Mouse (Mus musculus) heart, embryonic 16.5 days (tissue): ENCODE results near the gene Eid3. TPM values are rescaled to one million over a fixed set of nuclear protein-coding genes. Genes with fewer than 3 reads are reported as not detected.

Experiments
- ATAC-seq: fragments of 200-750 bp; cut with Nextera tagmentation; replicated peaks from 2 replicates; pipeline ENCODE4 v1.8.0; 2017; ENCODE audit warnings: moderate number of reproducible peaks; ENCODE audit not compliant: insufficient read depth, low FRiP score; ENCODE audit errors: extremely low read depth
- H3K27ac ChIP-seq: fragments of 300-500 bp; sonication (generic); 2 replicates; pipeline ENCODE4 v1.5.1; 2014; ENCODE audit warnings: mild to moderate bottlenecking, low read length, control low read depth, moderate library complexity
- H3K27me3 ChIP-seq: fragments of 300-500 bp; sonication (generic); 2 replicates; pipeline ENCODE4 v1.6.1; 2014; ENCODE audit warnings: low read length, mixed read lengths; ENCODE audit not compliant: control insufficient read depth, insufficient read depth
- H3K36me3 ChIP-seq: fragments of 300-500 bp; sonication (generic); 2 replicates; pipeline ENCODE4 v1.6.1; 2014; ENCODE audit not compliant: control insufficient read depth, insufficient read depth
- H3K4me1 ChIP-seq: fragments of 300-500 bp; sonication (generic); 2 replicates; pipeline ENCODE4 v1.6.1; 2014; ENCODE audit warnings: low read length, mixed read lengths; ENCODE audit not compliant: control insufficient read depth, insufficient read depth
- H3K4me2 ChIP-seq: fragments of 300-500 bp; sonication (generic); 2 replicates; pipeline ENCODE4 v1.6.1; 2014; ENCODE audit warnings: low read depth, mild to moderate bottlenecking, control low read depth, low read length
- H3K4me3 ChIP-seq: fragments of 300-500 bp; sonication (generic); 2 replicates; pipeline ENCODE4 v1.5.1; 2014; ENCODE audit warnings: mild to moderate bottlenecking, control low read depth, low read length
- H3K9ac ChIP-seq: fragments of 300-500 bp; sonication (generic); 2 replicates; pipeline ENCODE4 v1.6.1; 2014; ENCODE audit warnings: low read length, control low read depth
- H3K9me3 ChIP-seq: fragments of 300-500 bp; sonication (generic); replicated peaks from 2 replicates; pipeline ENCODE4 v1.6.1; 2016; ENCODE audit warnings: low read length; ENCODE audit not compliant: control insufficient read depth
- WGBS: fragments of 180-500 bp; shearing (Covaris S2); extraction: QIAGEN DNeasy Blood & Tissue Kit; methylation state at CpG from one replicate; pipeline ENCODE4 v1.1.7; 2014; 5-methylcytosine and 5-hydroxymethylcytosine counted together
- polyA plus RNA-seq: library from polyadenylated mRNA; unstranded; fragments of >200 nt; fragmentation: Nextera tagmentation; extraction: Ambion mirVana; gene quantifications from 2 replicates; pipeline ENCODE4 v1.2.1, GENCODE M21; 2015

The Eid3 gene
- polyA plus RNA-seq, 1 experiment from 2014 or later = 0.21 TPM

GRCm38 (mm10) chr10:82835898-82836297 lies 30.5 kb upstream of the Eid3 start:
- Histone ChIP-seq H3K4me3 (no peak overlapping the region), H3K36me3 (no peaks in the 10 kb centered on the region), H3K4me2 (no peak overlapping the region), H3K9ac (no peak overlapping the region), H3K27ac (no peak overlapping the region), H3K4me1 (no peaks in the 10 kb centered on the region), H3K9me3 (0 out of 2 replicates have a peak, but pooled peaks cover 2% of the 10 kb centered on the region), H3K27me3 (no peaks in the 10 kb centered on the region)
- no peak for ATAC-seq
- 89% methylated on average over 3 of the region's 3 CpGs for WGBS

GRCm38 (mm10) chr10:82838390-82838789 lies 28.0 kb upstream of the Eid3 start:
- ATAC-seq = no peak
- Histone ChIP-seq H3K4me1 (no peaks in the 10 kb centered on the region), H3K4me3 (no peak overlapping the region), H3K9ac (no peak overlapping the region), H3K4me2 (no peak overlapping the region), H3K27me3 (no peaks in the 10 kb centered on the region), H3K9me3 (no peaks in the 10 kb centered on the region), H3K27ac (no peak overlapping the region), H3K36me3 (no peaks in the 10 kb centered on the region)
- WGBS = 80% methylated on average over 7 of the region's 7 CpGs

- 55% methylated on average over 6 of the region's 6 CpGs for WGBS
- Histone ChIP-seq H3K27ac (no peak overlapping the region), H3K9me3 (no peaks in the 10 kb centered on the region), H3K4me1 (no peaks in the 10 kb centered on the region), H3K4me3 (no peak overlapping the region), H3K27me3 (no peaks in the 10 kb centered on the region), H3K36me3 (no peaks in the 10 kb centered on the region), H3K9ac (no peak overlapping the region), H3K4me2 (no peak overlapping the region)
- ATAC-seq = no peak
These were observed 22.3 kb upstream of the Eid3 start for GRCm38 (mm10) chr10:82844090-82844489.

DNA sequence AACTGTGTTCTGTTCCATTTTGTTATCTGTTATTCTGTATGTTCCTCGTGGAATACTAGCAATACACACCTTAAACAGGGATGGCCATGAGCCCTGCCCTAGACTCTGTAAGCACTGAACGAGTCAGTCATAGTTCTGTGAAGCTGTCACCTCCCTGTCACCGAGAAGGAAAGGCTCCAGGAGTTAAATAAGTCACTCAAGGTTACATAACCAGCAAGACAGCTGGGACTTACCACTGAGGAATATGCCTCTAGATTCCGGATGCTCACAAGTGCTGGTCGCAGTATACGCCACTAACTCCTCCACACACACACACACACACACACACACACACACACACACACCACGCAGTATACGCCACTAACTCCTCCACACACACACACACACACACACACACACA lies 21.7 kb upstream of the Eid3 start:
- no peak overlapping the region for H3K27ac ChIP-seq
- H3K4me1 ChIP-seq = no peaks in the 10 kb centered on the region
- WGBS = 67% methylated on average over 8 of the region's 8 CpGs
- no peak for ATAC-seq
- H3K27me3 ChIP-seq = no peaks in the 10 kb centered on the region
- H3K9me3 ChIP-seq = no peaks in the 10 kb centered on the region
- H3K36me3 ChIP-seq = no peaks in the 10 kb centered on the region
- no peak overlapping the region for H3K4me3 ChIP-seq
- H3K9ac ChIP-seq = no peak overlapping the region
- H3K4me2 ChIP-seq = no peak overlapping the region

- 71% methylated on average over 9 of the region's 9 CpGs for WGBS
- no peak for ATAC-seq
- Histone ChIP-seq H3K27me3 (no peaks in the 10 kb centered on the region), H3K4me1 (no peaks in the 10 kb centered on the region), H3K9me3 (no peaks in the 10 kb centered on the region), H3K4me2 (no peak overlapping the region), H3K9ac (no peak overlapping the region), H3K4me3 (no peak overlapping the region), H3K27ac (no peak overlapping the region), H3K36me3 (no peaks in the 10 kb centered on the region)
These were observed 18.5 kb upstream of the Eid3 start for GRCm38 (mm10) chr10:82847821-82848459.

DNA sequence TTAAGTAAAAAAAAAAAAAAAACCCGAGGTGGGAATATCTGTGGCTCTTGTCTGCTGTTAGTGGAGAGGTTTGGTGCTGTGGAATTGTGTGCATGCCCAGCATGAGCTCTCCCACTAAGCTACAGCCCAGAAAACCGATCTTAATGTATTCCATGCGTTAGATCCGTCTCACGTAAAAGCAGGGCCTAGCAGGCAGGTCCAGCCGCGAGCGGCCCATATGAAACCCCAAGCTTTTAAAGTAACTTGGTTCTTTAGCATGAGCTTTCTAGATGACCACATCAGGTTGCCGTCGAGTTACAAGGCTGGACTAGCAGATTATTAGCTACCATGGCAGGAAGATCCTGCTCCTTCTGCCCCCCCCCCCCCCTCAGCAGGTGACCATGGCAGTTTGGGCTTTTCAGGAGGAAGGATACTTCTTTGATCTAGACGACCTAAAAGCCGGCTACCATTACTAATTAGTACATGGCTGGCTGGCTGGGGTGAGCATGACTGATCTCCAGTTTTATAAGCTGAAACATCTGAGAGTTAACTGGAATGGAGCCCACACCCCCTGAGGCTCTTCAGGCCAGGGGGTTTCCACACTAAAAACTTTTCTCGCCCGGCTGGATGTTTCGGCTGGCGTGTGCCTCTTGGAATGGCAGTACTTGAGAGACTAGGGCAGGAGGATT lies 16.6 kb upstream of the Eid3 start:
- H3K27ac ChIP-seq = no peak overlapping the region
- no peaks in the 10 kb centered on the region for H3K9me3 ChIP-seq
- no peak overlapping the region for H3K4me2 ChIP-seq
- ATAC-seq = no peak
- H3K4me1 ChIP-seq = no peaks in the 10 kb centered on the region
- no peak overlapping the region for H3K4me3 ChIP-seq
- no peak overlapping the region for H3K9ac ChIP-seq
- no peaks in the 10 kb centered on the region for H3K27me3 ChIP-seq
- no peaks in the 10 kb centered on the region for H3K36me3 ChIP-seq
- WGBS = 69% methylated on average over 16 of the region's 16 CpGs

GRCm38 (mm10) chr10:82850354-82850752 lies 16.1 kb upstream of the Eid3 start:
- 86% methylated on average over 5 of the region's 5 CpGs for WGBS
- Histone ChIP-seq H3K27ac (no peak overlapping the region), H3K9ac (no peak overlapping the region), H3K9me3 (no peaks in the 10 kb centered on the region), H3K4me1 (no peaks in the 10 kb centered on the region), H3K4me2 (no peak overlapping the region), H3K27me3 (no peaks in the 10 kb centered on the region), H3K36me3 (no peaks in the 10 kb centered on the region), H3K4me3 (no peak overlapping the region)
- ATAC-seq = no peak

DNA sequence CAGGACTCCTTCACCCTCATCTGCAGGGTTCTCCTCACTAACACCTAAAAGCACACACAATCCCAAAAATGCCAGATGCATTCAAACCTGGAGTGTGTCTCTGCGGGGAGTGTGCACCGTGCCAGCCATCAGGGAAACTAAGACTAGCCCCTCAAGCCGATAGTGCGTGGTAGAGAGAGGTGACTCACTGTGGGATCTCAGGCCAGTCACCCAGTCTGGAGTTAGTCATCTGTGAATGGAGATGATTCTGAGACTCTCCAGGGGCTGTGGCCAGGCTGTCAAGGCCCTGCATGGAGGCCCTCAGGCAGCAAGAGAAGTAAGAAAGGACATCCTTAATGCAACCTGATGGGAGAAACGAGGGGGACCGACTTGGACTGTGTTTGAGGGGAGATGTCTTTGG lies 14.7 kb upstream of the Eid3 start:
- Histone ChIP-seq H3K4me2 (no peak overlapping the region), H3K4me3 (no peak overlapping the region)
- no peak for ATAC-seq

GRCm38 (mm10) chr10:82858032-82858680 lies 8.3 kb upstream of the Eid3 start:
- Histone ChIP-seq H3K9me3 (no peaks in the 10 kb centered on the region), H3K27ac (peak overlapping the region; percentile 93), H3K4me1 (peaks cover 27% of the 10 kb centered on the region), H3K36me3 (no peaks in the 10 kb centered on the region), H3K4me3 (peak overlapping the region; percentile 91), H3K9ac (peak overlapping the region; percentile 92), H3K27me3 (no peaks in the 10 kb centered on the region), H3K4me2 (peak overlapping the region; percentile 86)
- no peak for ATAC-seq
- WGBS = 53% methylated on average over 10 of the region's 10 CpGs

More for the DNA sequence above, 14.7 kb upstream of the Eid3 start:
- no peak overlapping the region for H3K27ac ChIP-seq
- no peaks in the 10 kb centered on the region for H3K4me1 ChIP-seq
- no peaks in the 10 kb centered on the region for H3K9me3 ChIP-seq
- H3K9ac ChIP-seq = no peak overlapping the region
- no peaks in the 10 kb centered on the region for H3K36me3 ChIP-seq
- WGBS = 85% methylated on average over 6 of the region's 6 CpGs
- no peaks in the 10 kb centered on the region for H3K27me3 ChIP-seq
